Mouse (Mus musculus) ZHBTc4 (cell line): Measurements from ENCODE around the gene Bcl2l10.

Experiments
- DNase-seq: peaks from one replicate; pipeline ENCODE4 v3.0.0-alpha.2; 2011; ENCODE audit warnings: low read depth, low spot score

The Bcl2l10 gene

DNA sequence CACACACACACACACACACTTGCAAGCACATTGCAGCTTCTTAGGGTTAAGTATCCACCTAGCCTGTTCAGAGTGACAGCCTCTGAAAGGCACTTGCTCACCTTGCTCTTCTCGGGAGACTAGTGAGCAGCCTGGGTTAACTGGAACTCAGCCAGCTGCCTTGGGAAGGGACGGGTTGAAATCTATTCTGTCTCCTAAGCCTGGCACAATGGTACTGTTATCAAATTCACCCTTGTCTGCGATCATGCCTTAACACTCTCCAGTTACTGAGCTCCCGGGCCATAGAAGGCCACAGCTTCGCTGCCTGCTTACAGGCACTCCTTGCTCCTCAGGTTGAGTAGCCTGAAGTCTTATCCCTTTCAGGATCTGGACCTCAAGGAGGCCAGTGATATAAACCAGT lies 53.1 kb downstream of the Bcl2l10 start:
- DNase-seq: no peak
